Mouse (Mus musculus) lung, postnatal 0 days (tissue): ENCODE data around the gene Man2b1.

Experiments used
- CTCF ChIP-seq: IDR thresholded peaks from 2 replicates; pipeline ENCODE4 v1.5.1; 2016; ENCODE audit warnings: antibody characterized with exemption, mild to moderate bottlenecking
- EP300 ChIP-seq: IDR thresholded peaks from 2 replicates; pipeline ENCODE4 v1.6.1; 2016; ENCODE audit warnings: antibody characterized with exemption, mild to moderate bottlenecking, control low read depth

- no peak for TF ChIP-seq CTCF
- TF ChIP-seq EP300, result no peak
These were observed 9.9 kb upstream of the Man2b1 start for GRCm38 (mm10) chr8:85073041-85073612.
